9 mouse cellular contexts compared by ENCODE assay signal in the genomic region with DNA sequence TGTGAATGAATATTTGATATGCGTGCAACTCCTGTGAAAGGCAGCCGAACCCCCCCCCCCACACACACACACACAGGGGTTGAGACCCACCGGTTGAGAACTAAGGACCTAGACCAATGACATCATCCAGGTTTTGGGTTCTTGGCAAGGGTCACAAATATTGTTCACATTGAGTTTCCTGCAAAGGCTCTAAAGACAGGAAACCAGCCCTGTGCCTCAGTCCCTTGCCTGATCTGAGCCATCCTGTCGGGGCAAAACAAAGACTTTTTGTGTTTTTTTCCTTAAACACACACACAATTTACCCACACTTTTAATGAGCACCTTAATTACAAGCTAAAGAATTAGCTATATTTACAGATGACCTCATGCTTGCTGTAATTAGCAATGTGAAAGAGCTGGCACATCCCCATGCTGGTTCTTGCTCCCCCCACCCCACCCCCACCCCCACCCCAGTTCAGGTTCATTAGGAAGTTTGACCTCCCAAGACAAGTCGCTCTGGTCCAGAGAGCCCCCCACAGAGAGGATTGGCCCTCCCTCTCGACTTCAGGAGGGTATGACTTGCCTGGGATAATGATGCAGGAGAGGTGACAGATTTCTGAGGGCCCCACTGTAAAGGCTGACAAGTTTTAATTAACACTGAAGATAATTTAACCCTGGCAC. TPM values are rescaled to one million over a fixed set of nuclear protein-coding genes. Genes with fewer than 3 reads are reported as not detected.
DNase-seq lines count a peak whose midpoint lies in the region; ATAC-seq and TF ChIP-seq lines count a peak whose summit lies in the region.
"Had no signal": no experiment of that assay in that cellular context is flagged by ENCODE, and none has a peak within 500 bp of the region (broad histone marks: within the 10 kb centered on the region; RNA-seq: fewer than 3 reads in every experiment).

No protein-coding gene starts in this region.

- 45% methylated on average over 6 of the region's 6 CpGs for WGBS in heart, embryonic 10.5 days
- 45% methylated on average over 6 of the region's 6 CpGs for WGBS in stomach, embryonic 16.5 days

- no peak for DNase-seq in heart, embryonic 10.5 days (ENCODE audit: low spot score)
- no peak for DNase-seq in heart, postnatal 25 days (ENCODE audit: low spot score)
- no peak for DNase-seq in testis, postnatal 10 days (ENCODE audit: low spot score)
- peak; percentile 63 for DNase-seq in induced T-regulatory cell, adult 2 months (ENCODE audit: low read depth)
- DNase-seq in right cerebral cortex, adult 18-20 months: no peak
- DNase-seq in urinary bladder, adult 18-20 months (ENCODE audit: low spot score in 2 of 2): no peak
- DNase-seq: cerebellum, adult 11-12 months had no signal

- peak overlapping the region; percentile 35; the same call in 1 of the 2 replicates for H3K4me3 ChIP-seq in heart, embryonic 10.5 days
- no peak overlapping the region for H3K4me3 ChIP-seq in testis, adult 2 months (ENCODE audit: control insufficient read depth, low read depth, low read length)
- H3K4me3 ChIP-seq in stomach, embryonic 16.5 days (replicated peaks; ENCODE audit: low read length): no peak overlapping the region

- H3K27me3 ChIP-seq in heart, embryonic 10.5 days (ENCODE audit: insufficient read depth, poor library complexity, severe bottlenecking): no peaks in the 10 kb centered on the region
- H3K27me3 ChIP-seq in testis, adult 2 months (ENCODE audit: control insufficient read depth, insufficient read depth, low read length): no peaks in the 10 kb centered on the region
- no peaks in the 10 kb centered on the region for H3K27me3 ChIP-seq in stomach, embryonic 16.5 days (ENCODE audit: control insufficient read depth, insufficient read depth, low read length)

- H3K9ac ChIP-seq in stomach, embryonic 16.5 days (ENCODE audit: low read length): peak overlapping the region; percentile 58

- peak overlapping the region; percentile 94 for H3K27ac ChIP-seq in heart, embryonic 10.5 days
- peak overlapping the region; percentile 48; the same call in 1 of the 2 replicates for H3K27ac ChIP-seq in testis, adult 2 months (ENCODE audit: control insufficient read depth, insufficient read depth, low read depth, low read length)
- peak overlapping the region; percentile 93 for H3K27ac ChIP-seq in stomach, embryonic 16.5 days (ENCODE audit: low read length)

- H3K9me3 ChIP-seq in heart, embryonic 10.5 days: no peaks in the 10 kb centered on the region
- H3K9me3 ChIP-seq in stomach, embryonic 16.5 days (replicated peaks; ENCODE audit: control insufficient read depth, low read length): no peaks in the 10 kb centered on the region

- intact Hi-C loops in heart, postnatal 25 days (cut with DNase I): no loop called here

- ATAC-seq in stomach, embryonic 16.5 days (ENCODE audit: insufficient read depth, low FRiP score): no peak

- H3K4me1 ChIP-seq in heart, embryonic 10.5 days: peaks cover 96% of the 10 kb centered on the region
- no peaks in the 10 kb centered on the region for H3K4me1 ChIP-seq in testis, adult 2 months (ENCODE audit: control insufficient read depth, insufficient read depth, low read length)
- peaks cover 75% of the 10 kb centered on the region for H3K4me1 ChIP-seq in stomach, embryonic 16.5 days (ENCODE audit: control insufficient read depth, insufficient read depth, low read length)

- no peak for TF ChIP-seq CTCF in testis, adult 2 months (IDR thresholded peaks at IDR 0.05; ENCODE audit: control insufficient read depth, insufficient read depth, insufficient replicate concordance, low read depth, low read length)

- no peak for TF ChIP-seq POLR2A in testis, adult 2 months (IDR thresholded peaks at IDR 0.05; ENCODE audit: control insufficient read depth, low read depth, low read length)

- H3K4me2 ChIP-seq in stomach, embryonic 16.5 days (ENCODE audit: low read depth, low read length): peak overlapping the region; percentile 28; the same call in 1 of the 2 replicates

- H3K36me3 ChIP-seq in heart, embryonic 10.5 days: peaks cover 25% of the 10 kb centered on the region
- H3K36me3 ChIP-seq in testis, adult 2 months (ENCODE audit: control insufficient read depth, insufficient read depth, low read length): no peaks in the 10 kb centered on the region
- 0 out of 2 replicates have a peak, but pooled peaks cover 4% of the 10 kb centered on the region for H3K36me3 ChIP-seq in stomach, embryonic 16.5 days (ENCODE audit: control insufficient read depth, insufficient read depth, low read length)

RNA-seq across cellular contexts. Expression of a gene that starts 17.3 kb away (rescaled TPM):
- 319 and 371 TPM in 2 replicates for polyA plus RNA-seq in heart, embryonic 10.5 days (2016; fragmentation: Nextera tagmentation; extraction: Ambion mirVana)
- total RNA-seq in heart, postnatal 25 days (2021): 100 to 1,000 TPM in 1 of 2 experiments, 10 to 100 TPM in 1; 77.0 to 101 TPM
- polyA plus RNA-seq in testis, adult 2 months (2012; rRNA removed): 73.9 and 77.5 TPM in 2 replicates
- polyA plus RNA-seq in stomach, embryonic 16.5 days (2015; fragmentation: Nextera tagmentation; extraction: Ambion mirVana): 413 and 449 TPM in 2 replicates

RNA-seq across cellular contexts. Expression of a gene that starts 36.8 kb away (rescaled TPM):
- 289 and 329 TPM in 2 replicates for polyA plus RNA-seq in heart, embryonic 10.5 days (2016; fragmentation: Nextera tagmentation; extraction: Ambion mirVana)
- total RNA-seq in heart, postnatal 25 days (2021): 100 to 1,000 TPM; 148 to 164 TPM
- polyA plus RNA-seq in testis, adult 2 months (2012; rRNA removed): 379 and 426 TPM in 2 replicates
- 339 and 345 TPM in 2 replicates for polyA plus RNA-seq in stomach, embryonic 16.5 days (2015; fragmentation: Nextera tagmentation; extraction: Ambion mirVana)

RNA-seq across cellular contexts. Expression of a gene that starts 37.0 kb away (rescaled TPM):
- 9.9 and 14.3 TPM in 2 replicates for polyA plus RNA-seq in heart, embryonic 10.5 days (2016; fragmentation: Nextera tagmentation; extraction: Ambion mirVana)
- 1 to 10 TPM in 1 of 2 experiments, under 1 TPM in 1; 0.44 to 1.3 TPM for total RNA-seq in heart, postnatal 25 days (2021)
- polyA plus RNA-seq in testis, adult 2 months (2012; rRNA removed): 58.8 and 83.2 TPM in 2 replicates
- polyA plus RNA-seq in stomach, embryonic 16.5 days (2015; fragmentation: Nextera tagmentation; extraction: Ambion mirVana): 7.9 and 8.4 TPM in 2 replicates
